Mouse (Mus musculus): ENCODE data around the gene Dydc2.

Dydc2 gene

DNA sequence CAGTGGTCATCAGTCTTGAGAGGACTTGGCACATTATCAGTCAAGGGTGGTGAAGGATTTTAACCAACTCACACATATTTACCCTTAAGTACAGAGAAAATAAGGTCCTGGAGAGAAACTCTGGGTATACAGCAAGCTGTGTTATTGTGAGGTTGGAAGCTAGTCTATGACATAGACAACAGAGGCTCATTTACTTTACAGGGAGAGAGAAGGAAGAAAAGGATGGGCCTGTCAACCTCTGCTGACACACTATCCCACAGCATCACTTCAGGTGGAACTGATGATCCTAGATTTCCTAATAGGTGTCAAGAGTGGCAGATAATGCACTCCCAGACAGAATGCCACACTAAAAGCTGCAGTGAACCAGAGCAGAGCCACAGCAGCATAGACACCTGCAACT, at the start of gene Dydc2:
TSS of gene Dydc2 (minus strand) at position 101 of the 400 bp plus-strand sequence.
- no peak for DNase-seq (ENCODE audit: low read depth, low spot score)
- no peaks in the 10 kb centered on the region for H3K36me3 ChIP-seq (ENCODE audit: control insufficient read depth, insufficient read depth, low read length, poor library complexity, severe bottlenecking)
- H3K27me3 ChIP-seq (ENCODE audit: control insufficient read depth, insufficient read depth, low read length, poor library complexity, severe bottlenecking): no peaks in the 10 kb centered on the region

DNA sequence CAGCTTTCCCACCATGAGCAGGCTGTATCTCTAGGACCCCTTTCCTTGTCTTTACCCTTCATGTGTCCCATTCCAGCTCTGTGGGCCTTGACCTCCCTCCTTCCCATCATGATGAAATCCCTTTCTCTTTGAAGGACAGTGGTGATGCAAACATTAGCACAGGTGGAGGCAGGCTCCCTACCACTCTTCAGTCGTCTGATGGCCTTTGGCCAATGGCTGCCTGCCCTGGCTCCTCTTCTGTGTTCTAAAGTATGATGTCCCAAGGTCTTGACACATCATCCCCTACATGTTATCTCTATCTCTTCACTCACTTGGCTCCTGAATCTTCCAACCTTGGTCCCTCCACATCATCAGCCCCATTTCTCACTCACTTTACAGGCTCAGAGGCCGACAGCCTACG, 47.3 kb upstream of the Dydc2 start:
- DNase-seq (ENCODE audit: low read depth, low spot score): no peak
- Histone ChIP-seq H3K36me3 (ENCODE audit: control insufficient read depth, insufficient read depth, low read length, poor library complexity, severe bottlenecking) (no peaks in the 10 kb centered on the region), H3K27me3 (ENCODE audit: control insufficient read depth, insufficient read depth, low read length, poor library complexity, severe bottlenecking) (no peaks in the 10 kb centered on the region)

DNA sequence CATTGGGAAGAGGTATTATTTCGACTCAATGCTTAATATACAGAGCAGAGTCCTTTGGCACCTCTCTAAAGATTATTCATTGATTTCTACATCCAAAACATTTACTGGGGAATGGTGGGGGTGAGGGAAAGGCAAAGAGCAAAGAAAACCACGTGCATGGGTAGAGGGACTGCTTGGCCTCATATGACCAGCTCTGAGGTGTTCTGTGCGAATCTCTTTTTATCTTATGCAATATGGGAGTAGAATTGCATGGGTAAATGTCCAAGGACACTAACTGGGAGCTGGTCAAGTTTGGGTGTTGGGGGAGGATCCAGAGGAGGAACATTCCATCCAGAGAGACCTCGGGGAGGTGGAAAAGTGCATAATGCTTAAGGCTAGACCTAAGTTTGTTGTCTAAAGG, 43.9 kb upstream of the Dydc2 start:
- DNase-seq (ENCODE audit: low read depth, low spot score): no peak
- Histone ChIP-seq H3K36me3 (ENCODE audit: control insufficient read depth, insufficient read depth, low read length, poor library complexity, severe bottlenecking) (no peaks in the 10 kb centered on the region), H3K27me3 (ENCODE audit: control insufficient read depth, insufficient read depth, low read length, poor library complexity, severe bottlenecking) (no peaks in the 10 kb centered on the region)

DNA sequence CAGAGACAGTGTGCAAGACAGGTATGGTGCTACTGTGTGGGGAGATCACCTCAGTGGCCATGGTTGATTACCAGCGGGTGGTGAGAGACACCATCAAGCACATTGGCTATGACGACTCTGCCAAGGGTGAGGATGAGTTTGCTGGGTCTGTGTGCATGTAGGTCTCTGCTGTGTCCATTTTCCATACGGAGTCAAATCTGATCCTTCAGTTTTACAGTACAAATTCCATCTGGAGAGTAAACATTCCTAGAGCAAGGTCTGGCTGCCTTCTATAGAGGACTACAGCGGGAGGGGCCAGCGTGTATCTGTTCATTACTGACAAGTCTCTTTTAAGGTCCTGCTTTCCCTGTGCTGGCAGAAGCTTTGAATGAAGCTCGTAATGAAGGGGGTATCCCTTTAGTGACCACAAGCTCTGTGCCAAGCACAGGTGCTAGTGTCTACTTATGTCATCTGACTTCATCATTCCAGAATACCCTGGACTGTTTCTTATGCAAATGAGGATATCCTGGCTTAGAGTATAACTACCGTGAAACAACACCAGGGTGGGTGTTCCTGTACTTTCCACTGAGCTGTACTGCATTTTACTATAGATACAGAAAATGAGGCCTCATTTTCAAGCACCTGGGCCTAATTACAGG, 42.1 kb upstream of the Dydc2 start:
- H3K36me3 ChIP-seq (ENCODE audit: control insufficient read depth, insufficient read depth, low read length, poor library complexity, severe bottlenecking): no peaks in the 10 kb centered on the region

DNA sequence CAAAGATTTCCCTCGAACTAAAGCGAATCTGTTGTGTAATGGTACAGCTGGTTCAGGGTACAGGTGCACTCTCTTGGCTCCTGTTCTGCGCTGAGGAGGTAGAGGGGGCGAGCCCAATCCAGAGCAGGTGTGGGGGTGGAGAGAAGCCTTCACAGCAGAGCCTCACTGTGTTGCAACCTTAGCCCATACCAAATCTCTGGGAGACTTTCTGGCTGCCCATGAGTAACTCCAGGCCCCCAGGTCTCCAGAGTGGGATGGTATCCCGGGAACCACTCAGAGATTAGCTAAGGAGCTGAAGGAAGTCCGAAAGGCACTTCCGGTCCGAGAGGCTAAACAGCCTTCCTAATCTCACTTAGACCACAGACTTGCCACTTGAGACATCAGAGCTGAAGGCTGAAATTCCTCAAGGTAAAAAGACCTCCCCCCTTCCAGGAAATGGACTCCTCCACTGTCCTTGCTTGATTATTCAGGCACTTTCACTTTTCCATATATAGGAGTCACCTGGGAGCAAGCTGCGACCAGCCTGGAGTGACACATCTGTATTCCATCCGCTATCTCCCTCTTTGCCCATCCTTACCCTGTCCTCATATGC, 35.9 kb upstream of the Dydc2 start, which contains the start of gene Mat1a:
TSS of gene Mat1a (plus strand) at position 183 of the 592 bp plus-strand sequence.
- H3K27me3 ChIP-seq (ENCODE audit: control insufficient read depth, insufficient read depth, low read length, poor library complexity, severe bottlenecking): no peaks in the 10 kb centered on the region
- H3K36me3 ChIP-seq (ENCODE audit: control insufficient read depth, insufficient read depth, low read length, poor library complexity, severe bottlenecking): no peaks in the 10 kb centered on the region
- no peak for DNase-seq (ENCODE audit: low read depth, low spot score)

More for the DNA sequence above, 42.1 kb upstream of the Dydc2 start:
- H3K27me3 ChIP-seq (ENCODE audit: control insufficient read depth, insufficient read depth, low read length, poor library complexity, severe bottlenecking): no peaks in the 10 kb centered on the region
- no peak for DNase-seq (ENCODE audit: low read depth, low spot score)

DNA sequence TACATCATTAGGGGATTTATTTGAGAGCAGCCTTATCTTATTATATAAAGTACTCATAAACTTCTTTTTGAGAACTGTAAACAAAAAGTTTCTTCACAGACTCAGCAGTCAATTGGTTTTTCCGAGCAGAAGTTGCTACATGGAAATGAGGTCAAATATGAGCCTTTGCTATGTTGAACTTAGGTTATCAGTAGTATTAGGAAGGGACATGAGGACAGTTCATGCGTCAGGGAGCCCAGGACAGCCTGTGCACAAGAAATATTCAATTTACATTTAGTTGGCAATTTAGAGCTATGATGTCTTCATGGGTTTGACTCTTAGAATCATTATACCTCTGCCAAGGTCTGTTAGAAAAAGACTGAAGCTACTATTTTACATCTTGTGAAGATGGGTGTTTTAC, 33.3 kb upstream of the Dydc2 start:
- no peak for DNase-seq (ENCODE audit: low read depth, low spot score)
- no peaks in the 10 kb centered on the region for H3K36me3 ChIP-seq (ENCODE audit: control insufficient read depth, insufficient read depth, low read length, poor library complexity, severe bottlenecking)
- no peaks in the 10 kb centered on the region for H3K27me3 ChIP-seq (ENCODE audit: control insufficient read depth, insufficient read depth, low read length, poor library complexity, severe bottlenecking)

DNA sequence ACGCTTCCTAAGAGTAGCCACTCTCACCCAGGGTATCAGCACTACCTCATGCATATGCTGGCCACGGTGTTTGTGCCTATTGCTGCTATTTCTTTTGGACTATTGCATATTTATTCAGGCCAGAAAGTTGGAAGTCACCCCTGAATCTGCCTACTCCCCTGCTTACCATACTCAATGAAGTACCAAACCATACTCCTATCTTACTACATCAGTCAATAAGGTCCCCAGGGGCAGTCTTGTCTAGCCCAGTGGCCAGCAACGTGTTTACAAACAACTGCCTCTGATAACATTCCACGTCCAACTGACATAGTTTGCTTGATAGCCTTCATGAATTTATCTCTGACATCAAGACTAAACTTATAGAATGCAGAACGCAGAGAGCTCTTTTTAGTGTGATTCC, 32.2 kb upstream of the Dydc2 start:
- H3K36me3 ChIP-seq (ENCODE audit: control insufficient read depth, insufficient read depth, low read length, poor library complexity, severe bottlenecking): no peaks in the 10 kb centered on the region
- H3K27me3 ChIP-seq (ENCODE audit: control insufficient read depth, insufficient read depth, low read length, poor library complexity, severe bottlenecking): no peaks in the 10 kb centered on the region
- DNase-seq (ENCODE audit: low read depth, low spot score): no peak

DNA sequence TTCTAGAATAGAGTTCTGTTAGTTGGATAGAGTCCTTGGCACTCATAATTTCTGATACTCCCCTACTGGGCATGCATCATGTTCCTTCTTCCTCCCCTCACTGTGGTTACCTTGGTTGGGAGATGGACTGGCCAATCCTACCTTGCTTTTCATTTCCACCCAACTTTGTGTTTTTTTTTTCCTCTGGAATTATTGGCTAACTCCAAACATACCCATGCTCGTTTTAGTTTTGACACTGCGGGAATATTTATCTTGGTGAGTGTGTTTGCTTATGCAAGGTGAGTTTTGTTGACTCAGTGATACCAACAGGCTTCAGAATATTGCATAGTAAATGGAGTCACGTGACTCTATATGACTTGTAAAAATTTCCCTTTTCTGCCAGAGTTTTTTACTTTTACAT, 31.7 kb upstream of the Dydc2 start:
- H3K36me3 ChIP-seq (ENCODE audit: control insufficient read depth, insufficient read depth, low read length, poor library complexity, severe bottlenecking): no peaks in the 10 kb centered on the region
- DNase-seq (ENCODE audit: low read depth, low spot score): no peak
- H3K27me3 ChIP-seq (ENCODE audit: control insufficient read depth, insufficient read depth, low read length, poor library complexity, severe bottlenecking): no peaks in the 10 kb centered on the region

DNA sequence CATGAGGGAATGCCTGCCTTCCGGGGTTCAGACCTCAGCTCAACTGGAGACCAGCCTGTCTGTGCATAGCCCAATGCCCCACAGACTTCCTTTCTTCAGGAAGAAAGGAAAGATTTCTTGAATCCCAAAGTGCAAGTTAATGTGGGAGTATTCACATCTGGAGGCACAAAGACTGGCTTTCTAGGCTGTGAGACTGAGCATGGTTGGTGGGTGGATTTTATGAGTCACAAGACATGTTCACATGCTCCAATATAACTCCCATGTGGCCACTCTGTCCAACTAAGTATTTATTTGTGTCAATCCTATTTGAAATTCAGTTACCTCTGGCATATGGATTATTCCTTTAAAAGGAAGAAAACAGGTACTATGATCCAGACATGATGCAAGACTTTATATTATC, 29.7 kb upstream of the Dydc2 start:
- no peaks in the 10 kb centered on the region for H3K36me3 ChIP-seq (ENCODE audit: control insufficient read depth, insufficient read depth, low read length, poor library complexity, severe bottlenecking)
- DNase-seq (ENCODE audit: low read depth, low spot score): no peak
- H3K27me3 ChIP-seq (ENCODE audit: control insufficient read depth, insufficient read depth, low read length, poor library complexity, severe bottlenecking): no peaks in the 10 kb centered on the region

DNA sequence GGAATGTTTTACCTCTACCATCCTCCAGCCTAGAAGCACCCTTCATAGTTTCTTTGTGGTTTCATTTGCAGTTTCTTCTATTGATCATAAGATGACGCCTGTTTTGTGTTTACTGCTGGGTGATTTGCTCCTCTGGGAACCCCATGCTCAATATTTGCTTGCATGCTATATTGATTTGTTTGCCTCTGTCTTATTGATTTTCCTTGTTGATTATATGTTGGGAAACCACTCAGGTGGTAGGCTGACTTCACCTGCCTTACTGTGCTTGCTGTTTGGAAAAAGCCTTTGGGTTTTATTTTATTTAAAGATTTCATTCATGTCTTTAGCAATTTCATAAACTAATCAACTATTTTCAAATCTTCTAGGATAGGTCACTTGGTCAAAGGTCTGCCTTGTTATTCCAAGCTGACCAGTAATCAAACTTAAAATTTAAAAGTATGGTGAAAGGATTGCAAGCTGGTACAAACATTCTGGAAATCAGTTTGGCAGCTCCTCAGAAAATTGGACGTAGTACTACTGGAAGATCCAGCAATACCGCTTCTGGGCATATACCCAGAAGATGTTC, 27.4 kb upstream of the Dydc2 start:
- DNase-seq (ENCODE audit: low read depth, low spot score): no peak
- Histone ChIP-seq H3K36me3 (ENCODE audit: control insufficient read depth, insufficient read depth, low read length, poor library complexity, severe bottlenecking) (no peaks in the 10 kb centered on the region), H3K27me3 (ENCODE audit: control insufficient read depth, insufficient read depth, low read length, poor library complexity, severe bottlenecking) (no peaks in the 10 kb centered on the region)

DNA sequence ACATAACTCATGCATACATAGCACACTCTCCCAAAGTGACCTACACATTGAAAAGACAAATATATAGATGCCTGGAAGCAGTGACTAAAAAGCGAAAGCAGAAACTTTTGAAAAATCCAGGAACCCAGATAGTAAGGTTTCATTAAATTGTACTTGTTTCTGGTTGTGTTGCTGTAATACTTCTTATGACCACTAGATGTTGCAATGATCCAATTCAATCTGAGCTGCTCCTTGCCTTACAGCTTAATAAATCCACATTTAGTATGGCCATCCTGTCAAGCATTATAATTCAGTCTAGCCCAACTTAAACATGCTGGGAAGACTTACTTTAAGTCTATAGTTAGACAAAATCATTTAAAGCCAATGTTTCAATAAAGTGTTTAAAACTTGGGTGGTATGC, 25.1 kb upstream of the Dydc2 start:
- Histone ChIP-seq H3K27me3 (ENCODE audit: control insufficient read depth, insufficient read depth, low read length, poor library complexity, severe bottlenecking) (no peaks in the 10 kb centered on the region), H3K36me3 (ENCODE audit: control insufficient read depth, insufficient read depth, low read length, poor library complexity, severe bottlenecking) (no peaks in the 10 kb centered on the region)
- DNase-seq (ENCODE audit: low read depth, low spot score): no peak

DNA sequence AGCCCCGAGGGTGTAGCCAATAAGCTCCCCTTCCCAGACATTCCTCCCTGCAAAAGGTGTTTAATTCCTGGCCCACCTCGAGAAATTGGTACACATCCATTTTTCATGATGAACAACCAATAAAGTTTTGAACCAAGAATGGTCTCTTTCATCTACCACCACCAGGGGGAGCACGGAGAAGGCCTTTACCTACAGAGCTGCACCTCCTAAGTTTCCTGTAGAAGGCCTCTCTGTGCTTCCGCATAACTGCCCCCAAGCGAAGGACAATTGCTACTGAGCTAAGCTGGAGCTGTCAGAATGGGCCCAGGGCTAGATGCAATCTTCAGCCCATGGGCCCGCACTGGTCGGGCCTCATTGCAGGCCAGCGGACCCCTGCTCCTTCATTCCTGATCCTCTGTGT, 21.8 kb upstream of the Dydc2 start:
- DNase-seq (ENCODE audit: low read depth, low spot score): peak; percentile 11
- no peaks in the 10 kb centered on the region for H3K27me3 ChIP-seq (ENCODE audit: control insufficient read depth, insufficient read depth, low read length, poor library complexity, severe bottlenecking)
- H3K36me3 ChIP-seq (ENCODE audit: control insufficient read depth, insufficient read depth, low read length, poor library complexity, severe bottlenecking): no peaks in the 10 kb centered on the region

DNA sequence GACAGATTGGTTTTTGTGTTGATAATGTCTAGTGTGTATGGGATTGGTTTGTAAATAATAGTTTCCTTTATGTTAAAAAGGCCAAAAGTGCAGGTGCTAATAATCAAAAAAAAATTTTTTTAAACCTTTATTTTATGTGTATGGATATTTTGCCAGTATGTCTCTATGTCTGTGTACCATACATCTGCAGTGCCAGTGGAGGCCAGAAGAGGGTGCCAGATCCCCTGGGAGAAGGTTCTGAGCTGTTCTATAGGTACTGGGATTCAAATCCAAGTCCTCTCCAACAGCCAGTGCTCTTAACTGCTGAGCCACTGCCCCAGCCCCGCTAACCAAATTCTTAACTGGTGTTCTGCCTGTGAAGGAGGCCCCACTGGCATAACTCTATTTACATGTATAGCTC, 18.5 kb upstream of the Dydc2 start:
- H3K27me3 ChIP-seq (ENCODE audit: control insufficient read depth, insufficient read depth, low read length, poor library complexity, severe bottlenecking): no peaks in the 10 kb centered on the region
- peak; percentile 5 for DNase-seq (ENCODE audit: low read depth, low spot score)
- H3K36me3 ChIP-seq (ENCODE audit: control insufficient read depth, insufficient read depth, low read length, poor library complexity, severe bottlenecking): no peaks in the 10 kb centered on the region

DNA sequence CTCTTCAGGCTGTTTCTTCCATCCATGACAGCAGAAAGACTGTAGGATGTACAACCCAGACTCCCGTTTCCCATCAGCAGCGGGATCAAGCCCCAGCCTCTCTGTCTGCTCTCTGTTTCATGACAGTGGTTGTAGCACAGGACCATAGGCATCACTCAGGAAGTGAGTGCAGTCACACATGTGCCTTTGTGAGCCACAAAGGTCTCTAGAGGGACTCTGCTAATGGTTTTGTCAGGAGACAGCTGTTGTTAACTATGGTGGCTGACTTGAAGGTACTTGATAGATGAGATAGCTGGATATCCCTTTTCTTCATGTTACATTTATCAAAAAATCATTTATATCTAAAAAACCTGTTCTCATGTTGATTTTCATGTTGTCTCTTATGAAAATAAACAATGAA, 13.4 kb upstream of the Dydc2 start:
- no peaks in the 10 kb centered on the region for H3K27me3 ChIP-seq (ENCODE audit: control insufficient read depth, insufficient read depth, low read length, poor library complexity, severe bottlenecking)
- H3K36me3 ChIP-seq (ENCODE audit: control insufficient read depth, insufficient read depth, low read length, poor library complexity, severe bottlenecking): no peaks in the 10 kb centered on the region
- DNase-seq (ENCODE audit: low read depth, low spot score): no peak

DNA sequence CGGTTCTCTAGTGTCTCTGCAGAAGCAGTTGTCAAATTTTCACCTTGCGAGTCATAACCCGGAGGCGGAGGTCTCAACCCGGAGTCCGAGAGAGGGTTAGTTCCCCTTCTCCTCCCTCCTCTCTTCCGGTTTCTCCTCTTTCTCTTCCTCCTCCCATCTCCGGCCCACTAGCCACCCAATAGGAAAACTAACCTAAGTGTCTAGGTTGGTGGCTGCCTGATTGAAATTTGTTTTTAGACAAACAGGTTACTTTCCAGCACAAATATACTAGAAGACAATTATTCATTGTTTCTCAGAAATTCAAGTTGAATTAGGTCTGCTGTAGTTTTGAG, 3.9 kb upstream of the Dydc2 start:
- no peak for DNase-seq (ENCODE audit: low read depth, low spot score)
- Histone ChIP-seq H3K27me3 (ENCODE audit: control insufficient read depth, insufficient read depth, low read length, poor library complexity, severe bottlenecking) (no peaks in the 10 kb centered on the region), H3K36me3 (ENCODE audit: control insufficient read depth, insufficient read depth, low read length, poor library complexity, severe bottlenecking) (no peaks in the 10 kb centered on the region)

Data from splenic B cell, adult 2 months (primary cell).